Mouse (Mus musculus) retina, adult 2 months (tissue): ENCODE measurements around the gene Gm20458.

Experiments
- DNase-seq: peaks from one replicate; pipeline ENCODE4 v3.0.0-alpha.2; 2012; ENCODE audit warnings: low read depth, low spot score

Gene Gm20458

DNA sequence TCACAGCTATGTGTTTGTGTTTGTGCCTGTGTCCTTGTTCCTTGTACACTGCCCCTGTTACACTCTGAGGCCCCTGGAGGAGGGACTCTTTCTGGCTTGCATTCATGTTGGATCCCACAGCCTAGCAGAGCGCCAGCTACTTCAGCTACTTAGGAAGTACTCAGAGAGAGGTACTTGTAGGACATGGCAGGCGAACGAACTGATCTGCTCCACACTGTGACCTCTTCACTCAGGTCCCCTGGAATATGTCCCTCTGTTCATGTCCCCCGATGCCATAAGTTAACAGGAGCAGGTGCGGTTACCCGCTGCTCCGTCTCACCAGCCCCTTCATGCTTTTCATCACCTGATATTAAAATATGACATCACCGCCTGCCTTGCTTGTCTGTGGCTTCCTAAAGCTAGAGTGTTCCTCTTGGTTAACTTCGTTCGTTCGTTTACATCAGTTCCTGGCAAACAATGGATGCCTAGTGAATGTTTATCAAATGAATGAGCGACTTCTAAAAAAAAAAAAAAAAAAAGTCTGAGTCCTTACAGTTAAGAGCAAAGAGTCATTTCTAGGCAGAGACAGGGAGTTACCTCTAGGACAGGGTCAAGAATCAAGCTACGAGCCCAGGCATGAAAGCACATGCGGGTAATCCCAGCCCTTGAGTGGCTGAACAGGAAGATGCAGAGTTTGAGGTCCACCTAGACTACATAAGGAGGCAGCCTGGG, 7.6 kb upstream of the Gm20458 start:
- DNase-seq = no peak

DNA sequence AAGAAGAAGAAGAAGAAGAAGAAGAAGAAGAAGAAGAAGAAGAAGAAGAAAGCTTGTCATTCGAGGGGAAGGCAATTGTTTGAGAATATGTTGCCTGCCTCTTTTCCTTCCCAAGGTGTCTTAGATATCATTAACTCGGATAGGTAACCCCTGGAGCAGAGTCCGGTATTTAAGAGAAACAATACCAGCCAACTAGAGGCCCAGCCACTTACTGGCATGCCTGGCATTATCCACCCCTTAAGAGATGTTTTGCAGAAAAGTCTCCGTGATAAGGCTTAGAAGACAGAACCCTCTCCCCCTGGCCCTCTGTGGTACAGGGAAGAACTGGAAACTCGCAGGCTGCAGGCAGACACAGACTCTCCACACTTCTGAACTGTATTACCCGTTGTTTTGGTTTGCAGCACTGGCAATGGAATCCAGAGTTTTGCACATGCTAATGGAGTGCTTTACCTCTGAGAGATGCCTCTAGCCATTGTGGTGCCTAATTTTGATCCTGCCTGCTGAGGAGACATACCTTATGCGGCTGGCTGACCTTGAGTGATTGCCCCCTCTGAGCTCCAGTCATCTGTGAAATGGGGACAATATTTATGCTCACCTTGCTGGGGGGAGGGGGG, 6.8 kb upstream of the Gm20458 start:
- DNase-seq = no peak

DNA sequence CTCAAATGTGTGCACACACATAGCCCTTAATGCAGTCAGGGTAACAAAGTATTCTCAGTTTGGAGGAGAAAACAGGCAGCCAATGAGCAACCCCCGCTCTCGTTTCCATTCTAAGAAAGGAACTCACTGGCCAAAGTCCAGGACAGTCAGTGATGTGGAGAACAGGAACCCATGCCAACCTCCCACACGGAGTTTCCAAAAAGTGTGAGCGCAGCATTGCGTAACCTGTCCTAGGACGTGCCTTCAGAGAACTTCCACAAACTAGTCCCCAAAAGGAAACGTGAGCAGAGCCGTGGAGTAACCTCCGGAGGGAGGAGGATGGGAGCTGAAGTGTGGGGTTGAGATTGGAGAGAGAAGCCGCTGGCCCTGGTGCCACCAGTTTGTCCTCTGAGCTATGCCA, 5.9 kb upstream of the Gm20458 start:
- no peak for DNase-seq

DNA sequence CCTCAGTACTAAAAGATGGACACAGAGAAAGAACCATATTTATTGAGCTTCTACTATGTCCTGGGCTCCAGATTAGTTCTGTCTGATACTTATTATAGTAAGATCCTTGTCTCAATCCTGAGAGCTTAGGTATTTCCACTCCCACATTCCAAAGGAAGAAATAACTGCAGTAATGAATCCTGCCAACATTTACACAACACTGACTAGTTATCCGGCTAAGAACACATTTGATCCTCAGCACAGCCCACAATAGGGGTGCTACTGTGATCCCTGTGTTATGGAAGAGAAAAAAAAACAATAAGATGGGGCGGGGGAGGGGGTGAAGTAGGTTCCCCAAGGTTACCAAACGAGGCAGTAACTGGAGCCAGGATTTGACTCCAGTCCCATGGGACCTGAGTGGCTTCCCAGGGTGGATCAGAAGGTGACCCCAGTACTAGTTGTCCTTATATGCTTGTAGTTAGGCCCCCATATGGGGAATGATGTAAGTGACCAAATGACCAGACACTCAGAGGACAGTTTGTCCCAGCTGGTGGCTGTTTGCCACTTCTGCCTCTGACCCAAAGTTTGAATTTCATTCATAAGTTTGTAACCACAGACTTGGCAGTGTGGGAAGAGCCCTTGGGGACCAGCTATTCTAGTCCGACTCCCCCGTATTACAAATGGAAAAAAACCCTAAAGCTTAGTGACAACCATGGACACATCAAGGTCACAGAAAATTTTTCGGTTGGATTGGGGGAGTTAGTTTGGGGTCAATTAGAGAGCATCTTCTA, 5.2 kb upstream of the Gm20458 start:
- DNase-seq = no peak

DNA sequence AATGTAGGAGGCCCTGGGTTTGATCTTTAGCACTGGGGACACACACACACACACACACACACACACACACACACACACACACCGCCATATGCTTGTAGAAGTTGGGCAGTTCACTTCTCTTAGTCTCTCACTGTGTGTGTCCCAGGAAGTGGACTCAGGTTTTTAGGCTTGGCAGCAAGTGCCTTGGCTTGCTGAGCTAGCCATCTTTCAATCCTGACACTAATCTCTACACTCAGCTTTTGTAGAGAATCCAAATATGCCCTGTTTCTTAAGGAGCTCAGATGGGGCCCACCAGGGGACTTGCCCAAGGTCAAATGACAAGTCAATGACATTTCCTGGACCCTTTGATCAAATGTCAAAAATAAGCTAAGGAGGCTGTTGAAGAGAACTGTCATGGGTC, 4.4 kb upstream of the Gm20458 start:
- no peak for DNase-seq

DNA sequence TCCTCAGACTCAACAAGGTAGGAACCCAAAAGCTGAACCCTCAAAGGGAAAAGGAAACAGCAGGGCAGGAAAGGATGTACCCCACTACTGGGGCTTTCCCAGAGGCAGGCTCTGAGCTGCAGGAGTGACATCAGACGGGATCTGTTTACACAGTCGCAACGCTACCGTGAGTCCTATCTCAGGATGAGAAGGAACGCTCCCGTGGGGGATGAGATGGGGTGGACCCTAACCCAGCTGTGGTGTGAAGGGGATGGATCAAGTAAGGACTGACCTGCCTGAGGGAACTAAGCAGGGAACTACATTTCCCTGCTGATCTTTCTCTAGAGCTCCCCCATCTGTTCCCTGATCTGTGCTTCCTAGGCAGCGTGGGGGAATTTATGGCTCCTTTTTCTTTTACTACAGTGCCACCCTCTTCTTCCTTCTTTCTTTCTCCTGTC, 3.9 kb upstream of the Gm20458 start, which contains the start of gene Sys1:
Sys1 (plus strand) TSS at position 101 of the 437 bp plus-strand sequence.
- no peak for DNase-seq

DNA sequence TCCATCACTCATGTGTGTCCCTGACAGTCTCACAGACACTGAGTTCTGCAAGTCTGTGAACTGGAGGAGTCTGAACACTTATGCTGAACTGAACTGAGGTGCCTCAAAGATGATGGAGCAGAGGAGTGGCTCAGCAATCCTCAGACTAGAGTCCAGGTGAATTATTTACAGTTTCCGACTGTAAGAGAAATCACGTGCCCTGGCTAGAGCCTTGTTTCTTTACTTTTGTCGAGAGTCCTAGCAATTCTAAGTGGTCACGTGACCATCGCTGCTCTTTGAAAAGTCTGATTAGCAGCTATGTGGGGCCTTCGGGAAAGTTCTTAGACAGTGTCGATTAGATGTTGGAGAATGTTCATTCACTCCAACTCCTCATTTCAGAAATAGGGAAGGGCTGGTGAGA, 2.8 kb upstream of the Gm20458 start:
- no peak for DNase-seq

DNA sequence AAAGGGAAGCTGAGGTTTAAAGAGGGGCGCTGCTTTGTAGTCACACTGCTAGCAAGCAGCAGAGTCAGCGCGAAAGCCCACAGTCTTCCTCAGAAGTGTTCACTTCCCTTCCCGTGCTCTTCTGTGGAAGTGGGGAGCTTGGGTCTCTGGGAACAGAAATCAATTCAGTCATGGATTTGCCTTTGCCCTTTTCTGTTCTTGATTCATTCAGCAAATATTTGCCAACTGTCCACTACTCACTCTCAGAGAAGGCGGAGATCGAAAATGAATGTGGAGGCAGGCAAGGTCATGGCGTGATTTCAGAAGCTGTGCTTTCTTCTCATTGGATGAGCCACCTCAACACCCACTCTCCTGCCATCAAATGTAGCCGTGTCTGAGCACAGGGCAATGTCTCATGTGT, 2.2 kb upstream of the Gm20458 start:
- no peak for DNase-seq

DNA sequence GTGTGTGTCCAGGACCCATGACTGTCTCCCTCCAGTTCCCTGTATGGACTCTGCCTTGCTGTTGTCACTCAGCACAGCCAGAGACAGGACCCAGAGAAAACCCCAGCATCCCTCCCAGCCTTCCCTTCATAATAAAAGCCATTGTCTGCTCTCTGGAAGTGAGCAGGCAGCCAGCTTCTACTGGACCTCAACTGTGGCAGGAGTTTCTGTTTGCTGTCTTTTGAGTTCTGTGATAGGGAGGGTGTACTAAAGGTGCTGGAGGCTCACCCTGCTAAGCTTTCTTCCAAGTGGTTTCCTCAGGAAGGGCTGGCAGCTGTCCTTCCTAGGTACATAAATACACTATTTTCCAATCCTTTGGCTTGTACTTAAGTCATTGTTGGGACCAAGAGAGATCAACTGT, 4.4 kb downstream of the Gm20458 start:
- DNase-seq = no peak

DNA sequence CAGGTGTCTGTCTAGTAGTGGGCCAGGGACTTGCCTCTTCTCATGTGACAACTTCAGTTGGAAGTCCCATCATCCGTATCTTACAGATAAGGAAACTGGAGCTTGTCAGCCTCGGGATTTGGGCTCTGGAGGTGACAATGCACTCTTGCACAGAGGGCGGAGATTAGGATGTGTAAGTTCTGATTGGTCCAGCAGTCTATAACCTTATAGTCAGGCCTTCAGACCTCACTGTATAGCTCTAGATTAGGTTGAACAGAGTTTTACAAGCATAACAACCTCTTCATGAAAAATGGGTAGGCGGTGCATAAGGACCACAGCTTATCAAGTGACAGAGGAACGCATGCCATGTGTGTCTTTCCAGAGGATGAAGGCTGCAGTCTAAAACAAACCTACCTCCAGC, 6.0 kb downstream of the Gm20458 start:
- no peak for DNase-seq

DNA sequence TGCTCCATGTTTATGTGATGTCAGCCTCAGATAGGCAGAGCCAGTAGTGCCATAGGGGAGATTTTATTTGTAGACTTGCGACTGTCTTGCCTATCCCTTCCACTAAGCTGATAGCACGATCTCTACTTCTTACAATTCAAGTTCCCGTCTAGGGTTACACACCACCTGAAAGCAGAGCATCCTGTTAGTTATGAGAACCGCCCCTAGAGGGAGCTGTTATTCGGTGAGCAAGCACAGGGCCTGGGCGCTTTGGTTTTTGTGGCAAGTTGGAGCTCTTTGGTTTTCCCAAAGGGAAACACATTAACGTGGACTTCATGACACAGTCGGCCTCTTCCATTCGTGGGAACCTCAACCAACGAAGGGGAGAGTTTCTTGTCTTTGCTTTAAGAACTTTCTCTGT, 9.5 kb downstream of the Gm20458 start:
- no peak for DNase-seq

DNA sequence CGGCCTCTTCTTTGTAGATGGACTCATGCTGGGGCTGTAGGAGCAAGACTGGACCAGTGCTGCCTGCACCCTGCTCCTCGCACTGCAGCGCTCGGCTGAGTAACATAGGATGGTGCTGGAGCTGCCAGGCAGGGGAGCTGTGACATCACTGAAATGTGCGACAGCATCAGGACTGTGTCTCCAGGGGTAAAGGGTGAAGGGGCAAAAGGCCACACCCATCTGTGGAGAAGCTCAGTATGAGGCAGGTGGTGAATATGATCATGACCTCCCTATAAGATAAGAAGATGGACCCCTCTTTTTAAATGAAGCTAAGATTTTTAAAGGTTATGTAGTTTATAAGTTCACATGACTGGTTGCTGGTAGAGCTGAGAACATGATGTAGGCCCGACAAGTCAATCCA, 12.9 kb downstream of the Gm20458 start, which contains the start of gene Trp53tg5:
Trp53tg5 (minus strand) TSS at position 101 of the 400 bp plus-strand sequence.
- DNase-seq = no peak

DNA sequence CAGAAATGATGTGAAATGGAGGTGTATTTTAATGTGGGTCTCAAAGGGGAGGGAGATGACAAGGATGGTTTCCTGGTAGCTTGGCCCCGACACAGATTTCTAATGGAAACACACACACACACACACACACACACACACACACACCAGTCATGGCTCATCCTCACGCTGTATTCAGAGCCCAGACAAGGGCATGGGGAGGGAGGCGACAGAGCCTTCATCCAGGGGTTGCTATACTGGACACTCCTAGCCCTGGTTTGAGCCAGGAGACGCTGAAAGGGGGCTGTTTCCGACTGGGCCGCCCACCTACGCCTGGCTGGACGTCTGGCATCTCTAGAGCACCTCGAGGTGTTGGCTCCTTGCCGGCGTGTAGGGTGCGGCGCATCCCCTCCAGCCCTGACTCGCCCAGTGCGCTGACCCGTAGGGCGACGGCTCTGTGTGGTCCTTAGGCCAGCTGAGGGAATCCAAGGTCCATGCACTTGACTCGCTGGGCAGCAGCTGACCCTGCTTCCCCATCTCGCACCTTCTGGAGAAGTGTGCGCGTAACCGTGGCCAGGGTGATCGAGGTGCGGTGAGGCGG, 25.0 kb downstream of the Gm20458 start, which contains the start of gene Dbndd2:
Dbndd2 (plus strand) TSS at position 426 of the 577 bp plus-strand sequence.
- no peak for DNase-seq

DNA sequence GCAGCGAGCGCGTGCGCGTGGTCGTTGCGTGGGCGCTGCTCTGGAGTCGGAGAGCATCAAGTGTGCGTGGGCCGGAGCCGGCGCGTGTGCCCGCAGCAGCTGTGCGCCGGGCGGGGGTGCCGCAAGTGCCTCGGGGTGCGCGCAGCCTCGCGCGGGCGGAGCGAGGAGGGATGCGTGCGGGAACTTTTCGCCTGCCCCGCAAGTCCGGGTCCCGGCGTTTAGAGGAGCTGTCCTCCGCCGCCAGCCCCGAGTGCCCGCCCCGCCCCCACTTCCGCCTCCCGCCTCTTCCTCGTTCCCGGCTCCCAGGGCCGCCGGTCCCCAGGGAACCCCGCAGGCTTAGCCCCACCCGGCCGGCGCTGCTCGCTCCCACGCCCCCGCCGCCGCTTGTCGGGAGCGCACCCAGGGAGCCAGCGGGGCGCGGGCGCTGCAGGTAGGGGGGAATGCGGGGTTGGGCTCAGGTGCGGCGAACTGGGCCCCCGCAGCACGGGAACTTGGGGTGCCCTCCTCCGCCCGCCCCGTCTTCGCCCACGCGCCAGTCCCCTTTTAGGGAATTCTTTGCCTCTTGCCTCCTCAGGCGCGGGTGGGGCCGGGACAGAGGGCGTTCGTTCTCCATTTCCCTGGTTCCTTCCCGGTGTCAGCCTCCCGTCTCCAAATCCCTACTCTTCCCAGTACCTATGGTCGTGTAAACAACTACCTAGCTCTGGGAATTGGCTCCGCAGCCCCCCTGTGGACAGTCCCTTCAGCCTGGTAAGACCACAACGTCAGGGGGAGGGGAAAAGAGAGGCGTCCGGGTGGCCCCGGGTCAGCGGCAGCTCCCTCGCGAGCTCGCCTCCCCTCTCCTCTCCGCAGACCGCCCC, 25.7 kb downstream of the Gm20458 start:
- no peak for DNase-seq

DNA sequence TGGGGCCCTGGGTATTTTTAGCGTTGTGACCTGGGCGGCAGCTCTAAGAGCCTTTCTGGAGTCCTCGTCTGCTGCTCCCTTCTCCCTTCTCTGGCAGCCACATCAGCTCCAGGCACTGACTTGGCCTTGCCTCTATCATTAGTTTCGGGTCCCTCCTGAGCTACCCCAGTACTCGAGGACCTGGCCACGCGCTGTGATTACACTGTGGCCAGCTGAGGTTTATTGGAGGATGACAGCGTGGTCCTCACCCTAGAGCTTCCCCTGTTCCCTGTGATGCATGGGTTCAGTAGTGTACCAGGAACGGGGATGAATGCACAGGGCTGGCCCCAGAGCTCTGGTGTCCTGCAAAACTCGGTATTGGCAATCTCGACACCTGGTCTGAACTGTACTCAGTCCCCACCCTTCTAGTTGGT, 26.4 kb downstream of the Gm20458 start:
- DNase-seq = no peak

DNA sequence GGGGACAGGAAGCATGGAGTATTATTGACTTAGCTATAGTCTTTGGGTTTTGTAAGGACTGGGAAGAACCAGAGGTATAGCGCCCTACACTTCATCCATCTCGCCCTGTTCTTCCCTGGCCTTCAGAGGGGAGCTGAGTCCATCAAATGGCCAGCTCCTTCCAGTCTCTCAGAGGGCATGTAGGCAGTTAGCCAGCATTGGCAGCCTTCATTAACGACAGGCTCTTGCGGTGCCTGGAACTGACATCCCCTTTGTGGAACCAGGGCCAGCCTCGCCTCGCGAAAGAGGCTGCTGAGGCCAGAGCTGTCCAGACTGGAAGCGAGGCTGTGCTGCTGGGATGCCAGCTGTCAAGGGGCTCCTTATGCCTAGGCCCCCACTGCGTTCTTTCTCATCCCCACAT, 27.0 kb downstream of the Gm20458 start:
- DNase-seq = no peak

DNA sequence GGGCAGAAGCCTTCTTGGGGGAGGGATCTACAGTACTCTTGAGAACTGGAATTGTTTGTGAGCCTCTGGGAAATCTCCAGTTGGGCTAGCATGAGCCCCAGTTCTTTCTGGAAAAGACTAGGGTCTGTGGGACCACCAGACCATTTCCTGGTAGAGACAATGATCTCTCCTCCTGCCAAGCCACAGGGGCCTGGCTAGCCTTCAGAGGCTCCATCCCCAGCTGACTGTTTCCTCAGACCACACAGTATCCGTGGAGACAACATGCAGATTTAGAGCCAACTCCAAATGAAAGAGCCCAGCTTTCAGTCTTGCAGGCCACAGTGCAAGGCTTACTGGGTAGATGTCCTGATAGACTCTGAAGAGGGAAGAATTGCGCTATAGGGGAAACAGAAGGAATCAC, 33.4 kb downstream of the Gm20458 start:
- DNase-seq = no peak

DNA sequence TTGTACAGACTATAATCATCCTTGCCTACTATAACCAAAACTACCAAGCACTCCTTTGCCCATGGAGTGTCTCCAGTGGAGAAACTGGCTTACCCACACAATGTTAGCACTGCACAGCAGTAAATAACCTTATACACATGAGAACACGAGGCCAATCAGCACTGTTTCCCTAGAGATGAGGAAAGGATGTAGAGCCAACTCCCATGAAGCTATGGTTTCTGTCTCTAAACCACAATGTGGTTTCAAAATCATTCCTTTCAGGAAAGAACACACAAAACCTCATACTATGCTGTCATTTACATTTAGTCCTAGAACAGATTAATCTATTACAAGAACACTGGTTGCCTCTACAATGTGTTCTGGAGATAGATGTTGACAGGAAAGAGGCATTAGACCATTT, 35.6 kb downstream of the Gm20458 start:
- no peak for DNase-seq

DNA sequence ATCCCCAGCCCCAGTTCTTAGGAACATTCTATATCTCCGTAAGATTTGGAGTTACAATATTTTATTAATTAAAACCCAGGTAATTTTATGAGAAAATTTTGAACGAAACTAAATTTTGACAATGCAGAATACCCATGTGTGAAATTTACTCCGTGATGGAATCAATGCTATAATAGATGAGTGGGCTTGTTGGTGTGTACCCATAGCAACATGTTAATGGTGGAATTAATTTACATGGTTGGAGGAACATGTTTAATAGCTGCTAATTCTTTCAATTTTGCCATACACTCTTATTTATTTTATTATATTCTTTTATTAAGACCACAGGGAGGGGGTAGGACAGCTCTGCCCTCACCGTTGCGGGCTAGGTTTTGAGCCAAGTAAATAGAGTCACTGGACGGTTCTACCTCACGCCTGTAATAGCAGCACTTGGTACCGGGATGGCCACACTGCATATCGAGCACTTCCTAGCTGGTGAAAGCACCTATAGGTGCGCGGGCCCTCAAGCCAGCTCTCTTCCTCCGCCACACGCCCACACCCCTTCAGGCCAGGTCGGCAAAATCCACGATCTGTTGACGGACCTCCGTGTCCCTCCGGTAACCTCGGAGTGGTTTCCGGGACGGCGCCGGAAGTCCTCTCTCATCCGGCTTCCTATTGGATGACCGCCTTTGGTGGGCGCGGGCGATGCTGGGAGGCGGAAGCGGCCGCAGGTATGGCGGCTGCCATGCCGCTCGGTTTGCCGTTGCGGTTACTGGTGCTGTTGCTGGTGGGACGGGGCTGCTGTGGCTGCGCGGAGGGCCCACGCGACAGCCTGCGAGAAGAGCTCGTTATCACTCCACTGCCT, 36.3 kb downstream of the Gm20458 start, which contains the start of gene Pigt:
Pigt (plus strand) TSS at position 674 of the 844 bp plus-strand sequence.
- peak; percentile 74 for DNase-seq

DNA sequence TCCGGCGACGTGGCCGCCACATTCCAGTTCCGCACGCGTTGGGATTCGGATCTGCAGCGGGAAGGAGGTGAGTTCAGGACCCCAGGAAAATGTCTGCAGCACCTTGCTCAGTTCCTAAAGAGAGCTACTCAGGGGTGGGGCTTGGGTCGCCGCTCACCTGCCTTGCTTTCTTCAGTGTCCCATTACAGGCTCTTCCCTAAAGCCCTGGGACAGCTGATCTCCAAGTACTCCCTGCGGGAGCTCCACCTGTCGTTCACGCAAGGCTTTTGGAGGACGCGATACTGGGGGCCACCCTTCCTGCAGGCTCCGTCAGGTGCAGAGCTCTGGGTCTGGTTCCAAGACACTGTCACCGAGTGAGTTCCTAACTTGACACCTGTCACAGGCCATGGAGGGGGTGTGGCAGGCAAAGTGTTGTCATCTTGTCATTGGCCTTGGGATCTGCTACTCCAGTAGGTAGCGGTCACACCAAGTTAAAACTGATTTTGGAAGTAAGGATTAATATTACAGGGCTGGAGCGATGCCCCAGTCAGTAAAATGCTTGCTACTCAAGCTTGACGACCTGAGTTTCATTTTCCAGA, 37.0 kb downstream of the Gm20458 start:
- DNase-seq = no peak
